Mouse (Mus musculus) E14TG2a.4 (cell line): ENCODE data around the gene Aldh1l1.
A peak's percentile ranks its signal among the peaks of the same experiment; 100 is the strongest.

Source experiments
- H3K27me3 ChIP-seq: 2 replicates; pipeline ENCODE4 v1.6.1; 2014; ENCODE audit warnings: low read length, control low read depth; ENCODE audit not compliant: insufficient read depth
- H3K36me3 ChIP-seq: 2 replicates; pipeline ENCODE4 v1.6.1; 2014; ENCODE audit warnings: low read length, control low read depth; ENCODE audit not compliant: insufficient read depth
- H3K4me1 ChIP-seq: replicated peaks from 2 replicates; pipeline ENCODE4 v1.6.1; 2014; ENCODE audit warnings: low read depth, low read length, control low read depth
- H3K4me3 ChIP-seq: replicated peaks from 2 replicates; pipeline ENCODE4 v1.5.1; 2014; ENCODE audit warnings: mild to moderate bottlenecking, low read length
- H3K9me3 ChIP-seq: 2 replicates; pipeline ENCODE4 v1.6.1; 2014; ENCODE audit warnings: low read length, control low read depth
- CTCF ChIP-seq: conservative IDR thresholded peaks from 2 replicates; pipeline ENCODE4 v1.5.1; 2014; ENCODE audit warnings: low read length
- NANOG ChIP-seq: IDR thresholded peaks from 2 replicates; pipeline ENCODE4 v1.6.1; 2014; ENCODE audit warnings: borderline replicate concordance, low read length, mixed read lengths
- POU5F1 ChIP-seq: IDR thresholded peaks from 2 replicates; pipeline ENCODE4 v1.6.1; 2014; ENCODE audit warnings: low read length, borderline replicate concordance

Aldh1l1 gene

DNA sequence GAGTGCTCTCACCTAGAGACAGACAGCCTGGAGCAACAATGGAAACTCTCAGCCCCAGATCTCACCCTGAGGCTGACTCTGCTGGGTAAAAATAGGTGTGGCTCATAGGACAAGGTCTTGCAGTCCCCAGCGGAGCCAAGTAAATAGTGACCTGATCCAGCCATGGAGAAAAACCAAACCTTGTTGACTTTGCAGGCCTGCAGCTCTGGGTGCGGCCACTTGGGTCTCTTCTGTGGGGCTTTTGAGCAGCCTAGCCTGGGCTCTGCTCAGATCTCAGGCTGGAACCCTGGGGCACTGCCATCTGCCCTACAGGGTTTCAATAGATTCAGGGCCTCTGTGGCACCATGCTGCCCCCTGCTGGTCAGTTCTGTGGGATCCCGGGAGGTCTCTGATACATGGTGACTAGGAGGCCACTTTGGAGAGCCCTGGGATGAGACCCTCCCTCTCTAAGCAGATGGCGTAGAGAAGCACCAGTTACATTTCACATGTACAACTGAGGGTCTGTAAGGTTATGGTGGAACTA is 28.7 kb downstream of the Aldh1l1 start:
- Histone ChIP-seq H3K36me3 (no peaks in the 10 kb centered on the region), H3K4me3 (no peak overlapping the region), H3K27me3 (peaks cover 4% of the 10 kb centered on the region; the same call in 1 of the 2 replicates), H3K4me1 (peaks cover 35% of the 10 kb centered on the region), H3K9me3 (peaks cover 7% of the 10 kb centered on the region)
- TF ChIP-seq NANOG (no peak), POU5F1 (no peak), CTCF (peak; percentile 73)

- Histone ChIP-seq H3K9me3 (peaks cover 4% of the 10 kb centered on the region), H3K27me3 (peaks cover 4% of the 10 kb centered on the region; the same call in 1 of the 2 replicates), H3K4me3 (no peak overlapping the region), H3K4me1 (peaks cover 11% of the 10 kb centered on the region), H3K36me3 (no peaks in the 10 kb centered on the region)
- TF ChIP-seq POU5F1 (no peak), CTCF (no peak), NANOG (no peak)
Observed at GRCm38 (mm10) chr6:90518892-90519291, 32.7 kb downstream of the Aldh1l1 start.

GRCm38 (mm10) chr6:90519375-90519774 is 33.1 kb downstream of the Aldh1l1 start:
- no peak overlapping the region for H3K4me3 ChIP-seq
- H3K9me3 ChIP-seq: peaks cover 4% of the 10 kb centered on the region
- no peaks in the 10 kb centered on the region for H3K36me3 ChIP-seq
- peaks cover 4% of the 10 kb centered on the region; the same call in 1 of the 2 replicates for H3K27me3 ChIP-seq
- peaks cover 7% of the 10 kb centered on the region for H3K4me1 ChIP-seq
- TF ChIP-seq POU5F1 (no peak), NANOG (no peak), CTCF (no peak)

GRCm38 (mm10) chr6:90526406-90526805 is 40.2 kb downstream of the Aldh1l1 start:
- no peaks in the 10 kb centered on the region for H3K36me3 ChIP-seq

GRCm38 (mm10) chr6:90529461-90530046 is 43.3 kb downstream of the Aldh1l1 start:
- H3K4me1 ChIP-seq: peaks cover 25% of the 10 kb centered on the region
- H3K27me3 ChIP-seq: no peaks in the 10 kb centered on the region
- H3K36me3 ChIP-seq: no peaks in the 10 kb centered on the region
- H3K9me3 ChIP-seq: no peaks in the 10 kb centered on the region
- TF ChIP-seq NANOG (no peak), CTCF (no peak), POU5F1 (no peak)
- no peak overlapping the region for H3K4me3 ChIP-seq

More at GRCm38 (mm10) chr6:90526406-90526805, 40.2 kb downstream of the Aldh1l1 start:
- Histone ChIP-seq H3K27me3 (no peaks in the 10 kb centered on the region), H3K9me3 (no peaks in the 10 kb centered on the region), H3K4me1 (peaks cover 9% of the 10 kb centered on the region), H3K4me3 (no peak overlapping the region)
- no peak for TF ChIP-seq CTCF
- no peak for TF ChIP-seq NANOG
- no peak for TF ChIP-seq POU5F1

- peaks cover 32% of the 10 kb centered on the region for H3K4me1 ChIP-seq
- no peaks in the 10 kb centered on the region for H3K36me3 ChIP-seq
- no peaks in the 10 kb centered on the region for H3K9me3 ChIP-seq
- H3K4me3 ChIP-seq: no peak overlapping the region
- no peaks in the 10 kb centered on the region for H3K27me3 ChIP-seq
- TF ChIP-seq POU5F1 (no peak), CTCF (no peak), NANOG (no peak)
Observed at GRCm38 (mm10) chr6:90532575-90533190, 46.5 kb downstream of the Aldh1l1 start.

GRCm38 (mm10) chr6:90533505-90533904 is 47.3 kb downstream of the Aldh1l1 start:
- H3K9me3 ChIP-seq: no peaks in the 10 kb centered on the region
- peaks cover 35% of the 10 kb centered on the region for H3K4me1 ChIP-seq
- H3K36me3 ChIP-seq: no peaks in the 10 kb centered on the region
- TF ChIP-seq POU5F1 (no peak), CTCF (no peak), NANOG (no peak)
- H3K4me3 ChIP-seq: no peak overlapping the region
- H3K27me3 ChIP-seq: no peaks in the 10 kb centered on the region

- H3K4me3 ChIP-seq: no peak overlapping the region
- 0 out of 2 replicates have a peak, but pooled peaks cover 3% of the 10 kb centered on the region for H3K27me3 ChIP-seq
- peaks cover 35% of the 10 kb centered on the region for H3K4me1 ChIP-seq
- H3K36me3 ChIP-seq: no peaks in the 10 kb centered on the region
- no peaks in the 10 kb centered on the region for H3K9me3 ChIP-seq
- TF ChIP-seq CTCF: no peak
- no peak for TF ChIP-seq NANOG
- no peak for TF ChIP-seq POU5F1
Observed at GRCm38 (mm10) chr6:90534701-90535475, 48.7 kb downstream of the Aldh1l1 start.
